20 mouse cellular contexts compared by ENCODE assay signal in genomic region chr3:108413634-108414360, GRCm38 (mm10). TPM values are rescaled to one million over a fixed set of nuclear protein-coding genes. Genes with fewer than 3 reads are reported as not detected.
DNase-seq lines count a peak whose midpoint lies in the region; ATAC-seq lines count a peak whose summit lies in the region.
"Had no signal": no experiment of that assay in that cellular context is flagged by ENCODE, and none has a peak within 500 bp of the region (broad histone marks: within the 10 kb centered on the region; RNA-seq: fewer than 3 reads in every experiment).

No protein-coding gene starts in this region.

- intact Hi-C loops in gastrocnemius, postnatal 14 days (cut with DNase I; ENCODE audit: low total_unique reads) = no loop called here

- no peak for ATAC-seq in midbrain, embryonic 13.5 days
- ATAC-seq in midbrain, embryonic 16.5 days = no peak
- no peak for ATAC-seq in hindbrain, embryonic 13.5 days (ENCODE audit: low FRiP score)
- no peak for ATAC-seq in neural tube, embryonic 14.5 days (ENCODE audit: low read depth)
- ATAC-seq: intestine, embryonic 15.5 days had no signal

- H3K4me3 ChIP-seq in midbrain, embryonic 13.5 days (replicated peaks) = peak overlapping the region; percentile 94
- H3K4me3 ChIP-seq in midbrain, embryonic 16.5 days (ENCODE audit: low read depth, low read length) = no peak overlapping the region
- H3K4me3 ChIP-seq in hindbrain, embryonic 13.5 days = peak overlapping the region; percentile 90
- H3K4me3 ChIP-seq in neural tube, embryonic 14.5 days (ENCODE audit: low read depth, low read length) = no peak overlapping the region
- H3K4me3 ChIP-seq: heart, embryonic 12.5 days; intestine, embryonic 15.5 days had no signal

- H3K27ac ChIP-seq in midbrain, embryonic 13.5 days = no peak overlapping the region
- H3K27ac ChIP-seq in midbrain, embryonic 16.5 days (ENCODE audit: low read length) = no peak overlapping the region
- 0 out of 2 replicates have a peak overlapping the region, but pooled peaks have one; percentile 99 for H3K27ac ChIP-seq in hindbrain, embryonic 13.5 days
- H3K27ac ChIP-seq in neural tube, embryonic 14.5 days (ENCODE audit: low read depth, low read length) = no peak overlapping the region
- H3K27ac ChIP-seq: embryonic facial prominence, embryonic 15.5 days; intestine, embryonic 15.5 days; limb, embryonic 15.5 days had no signal

- 97% methylated on average over 35 of the region's 35 CpGs for WGBS in midbrain, embryonic 13.5 days
- WGBS in midbrain, embryonic 16.5 days = 96% methylated on average over 35 of the region's 35 CpGs
- WGBS in hindbrain, embryonic 13.5 days = 95% methylated on average over 35 of the region's 35 CpGs
- 97% methylated on average over 35 of the region's 35 CpGs for WGBS in neural tube, embryonic 14.5 days

- peak overlapping the region; percentile 98; the same call in 1 of the 2 replicates for H3K9ac ChIP-seq in midbrain, embryonic 13.5 days (replicated peaks)
- no peak overlapping the region for H3K9ac ChIP-seq in midbrain, embryonic 16.5 days (ENCODE audit: low read depth, low read length)
- peak overlapping the region; percentile 98; the same call in 1 of the 2 replicates for H3K9ac ChIP-seq in hindbrain, embryonic 13.5 days
- H3K9ac ChIP-seq in neural tube, embryonic 14.5 days (replicated peaks; ENCODE audit: low read depth, low read length) = no peak overlapping the region
- H3K9ac ChIP-seq: embryonic facial prominence, embryonic 15.5 days; heart, embryonic 12.5 days; intestine, embryonic 15.5 days; limb, embryonic 15.5 days had no signal

- peaks cover 37% of the 10 kb centered on the region for H3K36me3 ChIP-seq in midbrain, embryonic 13.5 days
- H3K36me3 ChIP-seq in midbrain, embryonic 16.5 days (ENCODE audit: control insufficient read depth, insufficient read depth, low read length) = peaks cover 19% of the 10 kb centered on the region
- H3K36me3 ChIP-seq in hindbrain, embryonic 13.5 days = peaks cover 35% of the 10 kb centered on the region
- H3K36me3 ChIP-seq in neural tube, embryonic 14.5 days (ENCODE audit: control insufficient read depth, insufficient read depth, low read length) = peaks cover 15% of the 10 kb centered on the region

- H3K27me3 ChIP-seq in midbrain, embryonic 13.5 days = peaks cover 8% of the 10 kb centered on the region; the same call in 1 of the 2 replicates
- H3K27me3 ChIP-seq in midbrain, embryonic 16.5 days (ENCODE audit: control insufficient read depth, insufficient read depth, low read depth, low read length) = no peaks in the 10 kb centered on the region
- H3K27me3 ChIP-seq in hindbrain, embryonic 13.5 days = no peaks in the 10 kb centered on the region
- no peaks in the 10 kb centered on the region for H3K27me3 ChIP-seq in neural tube, embryonic 14.5 days (ENCODE audit: control insufficient read depth, insufficient read depth, low read length)

- peak overlapping the region; percentile 94 for H3K4me2 ChIP-seq in midbrain, embryonic 13.5 days (replicated peaks)
- H3K4me2 ChIP-seq in midbrain, embryonic 16.5 days (ENCODE audit: low read length) = no peak overlapping the region
- H3K4me2 ChIP-seq in hindbrain, embryonic 13.5 days = peak overlapping the region; percentile 85
- H3K4me2 ChIP-seq in neural tube, embryonic 14.5 days (ENCODE audit: low read depth, low read length) = peak overlapping the region; percentile 89; the same call in 1 of the 2 replicates
- H3K4me2 ChIP-seq: heart, embryonic 12.5 days had no signal

- peaks cover 66% of the 10 kb centered on the region for H3K4me1 ChIP-seq in midbrain, embryonic 13.5 days (replicated peaks)
- peaks cover 48% of the 10 kb centered on the region for H3K4me1 ChIP-seq in midbrain, embryonic 16.5 days (ENCODE audit: control insufficient read depth, insufficient read depth, low read length)
- H3K4me1 ChIP-seq in hindbrain, embryonic 13.5 days (replicated peaks) = peaks cover 69% of the 10 kb centered on the region
- peaks cover 47% of the 10 kb centered on the region for H3K4me1 ChIP-seq in neural tube, embryonic 14.5 days (ENCODE audit: control insufficient read depth, insufficient read depth, low read length)

- peaks cover 8% of the 10 kb centered on the region; the same call in 1 of the 2 replicates for H3K9me3 ChIP-seq in midbrain, embryonic 13.5 days
- H3K9me3 ChIP-seq in midbrain, embryonic 16.5 days (replicated peaks; ENCODE audit: control insufficient read depth, low read length, poor library complexity, severe bottlenecking) = peaks cover 3% of the 10 kb centered on the region; the same call in 1 of the 2 replicates
- peaks cover 6% of the 10 kb centered on the region for H3K9me3 ChIP-seq in hindbrain, embryonic 13.5 days
- no peaks in the 10 kb centered on the region for H3K9me3 ChIP-seq in neural tube, embryonic 14.5 days (ENCODE audit: control insufficient read depth, low read length)

- DNase-seq in gastrocnemius, postnatal 14 days = peak; percentile 3
- no peak for DNase-seq in gastrocnemius, postnatal 10 days
- no peak for DNase-seq in thymus, postnatal 14 days
- no peak for DNase-seq in adrenal gland, adult 8-10 months
- DNase-seq: layer of hippocampus, postnatal 36 days; lung, postnatal 14 days; right cerebral cortex, adult 18-20 months had no signal

RNA-seq across cellular contexts. Expression of gene Celsr2, which starts 1.6 kb away (rescaled TPM):
- total RNA-seq in gastrocnemius, postnatal 14 days (2021) = 1 to 10 TPM; 3.1 TPM
- total RNA-seq in gastrocnemius, postnatal 10 days (2021) = 1 to 10 TPM; 2.9 to 4.3 TPM
- 56.5 and 65.5 TPM in 2 replicates for polyA plus RNA-seq in midbrain, embryonic 13.5 days (2015; fragmentation: Nextera tagmentation; extraction: Ambion mirVana)
- 27.9 and 33.2 TPM in 2 replicates for polyA plus RNA-seq in midbrain, embryonic 16.5 days (2015; fragmentation: Nextera tagmentation; extraction: Ambion mirVana)
- polyA plus RNA-seq in hindbrain, embryonic 13.5 days (2015; fragmentation: Nextera tagmentation; extraction: Ambion mirVana) = 50.5 and 58.0 TPM in 2 replicates
- polyA plus RNA-seq in neural tube, embryonic 14.5 days (2014; fragmentation: Nextera tagmentation; extraction: Ambion mirVana) = 50.4 and 56.7 TPM in 2 replicates
- total RNA-seq in adrenal gland, adult 8-10 months (2022) = 10 to 100 TPM in 2 of 4 experiments, 1 to 10 TPM in 2; 6.5 to 14.6 (median 9.5) TPM
- total RNA-seq: MEL had no signal

RNA-seq across cellular contexts. Expression of gene Psrc1, which starts 30.2 kb away (rescaled TPM):
- 1 to 10 TPM in 1 of 2 experiments, under 1 TPM in 1; 0.53 to 1.1 TPM for total RNA-seq in gastrocnemius, postnatal 14 days (2021)
- total RNA-seq in gastrocnemius, postnatal 10 days (2021) = 1 to 10 TPM; 2.3 to 3.0 TPM
- 23.7 and 25.4 TPM in 2 replicates for polyA plus RNA-seq in midbrain, embryonic 13.5 days (2015; fragmentation: Nextera tagmentation; extraction: Ambion mirVana)
- 3.9 and 5.2 TPM in 2 replicates for polyA plus RNA-seq in midbrain, embryonic 16.5 days (2015; fragmentation: Nextera tagmentation; extraction: Ambion mirVana)
- polyA plus RNA-seq in hindbrain, embryonic 13.5 days (2015; fragmentation: Nextera tagmentation; extraction: Ambion mirVana) = 13.8 and 13.9 TPM in 2 replicates
- polyA plus RNA-seq in neural tube, embryonic 14.5 days (2014; fragmentation: Nextera tagmentation; extraction: Ambion mirVana) = 3.2 and 3.5 TPM in 2 replicates
- total RNA-seq in adrenal gland, adult 8-10 months (2022) = 1 to 10 TPM; 1.6 to 4.8 (median 3.0) TPM

RNA-seq across cellular contexts. Expression of gene Sars, which starts 31.2 kb away (rescaled TPM):
- 100 to 1,000 TPM; 115 to 120 TPM for total RNA-seq in gastrocnemius, postnatal 14 days (2021)
- total RNA-seq in gastrocnemius, postnatal 10 days (2021) = 100 to 1,000 TPM; 109 to 111 TPM
- polyA plus RNA-seq in midbrain, embryonic 13.5 days (2015; fragmentation: Nextera tagmentation; extraction: Ambion mirVana) = 208 and 216 TPM in 2 replicates
- polyA plus RNA-seq in midbrain, embryonic 16.5 days (2015; fragmentation: Nextera tagmentation; extraction: Ambion mirVana) = 217 and 220 TPM in 2 replicates
- 220 and 230 TPM in 2 replicates for polyA plus RNA-seq in hindbrain, embryonic 13.5 days (2015; fragmentation: Nextera tagmentation; extraction: Ambion mirVana)
- polyA plus RNA-seq in neural tube, embryonic 14.5 days (2014; fragmentation: Nextera tagmentation; extraction: Ambion mirVana) = 223 and 244 TPM in 2 replicates
- total RNA-seq in adrenal gland, adult 8-10 months (2022) = 100 to 1,000 TPM; 183 to 191 (median 186) TPM

RNA-seq across cellular contexts. Expression of gene Mybphl, which starts 49.1 kb away (rescaled TPM):
- under 1 TPM; 0.27 to 0.35 TPM for total RNA-seq in gastrocnemius, postnatal 14 days (2021)
- total RNA-seq in gastrocnemius, postnatal 10 days (2021) = not detected
- polyA plus RNA-seq in midbrain, embryonic 13.5 days (2015; fragmentation: Nextera tagmentation; extraction: Ambion mirVana) = not detected in 2 replicates
- not detected in 2 replicates for polyA plus RNA-seq in midbrain, embryonic 16.5 days (2015; fragmentation: Nextera tagmentation; extraction: Ambion mirVana)
- polyA plus RNA-seq in hindbrain, embryonic 13.5 days (2015; fragmentation: Nextera tagmentation; extraction: Ambion mirVana) = 0.13 and 0.21 TPM in 2 replicates
- polyA plus RNA-seq in neural tube, embryonic 14.5 days (2014; fragmentation: Nextera tagmentation; extraction: Ambion mirVana) = 0.48 TPM in 1 of 2 replicates, not detected in the other
- not detected for total RNA-seq in adrenal gland, adult 8-10 months (2022)
- total RNA-seq: adrenal gland, adult 18-20 months; gastrocnemius, postnatal 4 days; MEL had no signal
- polyA plus RNA-seq: intestine, embryonic 15.5 days; kidney, embryonic 16.5 days; limb, embryonic 15.5 days; small intestine, adult 2 months had no signal

Comparison
In these comparisons a context has a peak if more than half of its experiments do, and no peak if none do; other contexts are left out.
1. H3K4me3 ChIP-seq: peak in midbrain, embryonic 13.5 days (single experiment) and hindbrain, embryonic 13.5 days (single experiment); none in midbrain, embryonic 16.5 days (single experiment) and neural tube, embryonic 14.5 days (single experiment).
2. H3K9ac ChIP-seq: peak in midbrain, embryonic 13.5 days (single experiment) and hindbrain, embryonic 13.5 days (single experiment); none in midbrain, embryonic 16.5 days (single experiment) and neural tube, embryonic 14.5 days (single experiment).